Mouse (Mus musculus): ENCODE data around the gene Sfn.

Gene Sfn

GRCm38 (mm10) chr4:133620668-133621067 lies 18.7 kb upstream of the Sfn start:
- DNase-seq (ENCODE audit: low spot score in 2 of 2) = no peak

DNA sequence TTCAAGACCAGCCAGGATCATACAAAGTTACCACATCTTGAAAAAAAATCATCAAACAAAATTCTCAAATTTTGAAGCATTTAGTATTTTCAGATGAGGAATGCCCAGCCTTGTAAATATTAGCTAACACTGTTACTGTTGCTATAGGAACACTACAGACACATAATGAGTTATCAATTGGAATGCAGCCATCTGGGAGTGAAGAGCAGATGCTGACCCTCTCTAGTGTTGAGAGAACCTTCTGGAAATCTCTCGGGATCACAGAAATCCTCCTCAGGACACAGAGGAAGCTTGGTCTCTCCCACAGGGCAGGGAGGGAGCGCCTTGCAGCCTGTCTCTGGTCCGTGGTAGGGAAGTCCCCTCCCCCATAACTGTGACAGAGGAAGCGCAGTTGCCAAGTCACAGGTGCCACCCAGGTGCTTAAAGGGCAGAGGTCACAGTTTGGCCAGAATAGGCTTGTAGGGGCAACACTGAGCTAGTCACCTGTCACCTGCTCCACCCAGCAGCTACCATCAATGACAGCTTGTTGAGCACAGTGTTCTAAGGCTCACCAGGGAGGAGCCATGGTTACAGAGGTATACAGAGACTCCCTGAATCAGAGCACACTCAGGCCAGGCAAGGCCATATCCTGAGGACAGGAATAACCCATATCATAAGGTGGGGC lies 17.6 kb upstream of the Sfn start:
- no peak for DNase-seq (ENCODE audit: low spot score in 2 of 2)

GRCm38 (mm10) chr4:133617936-133618335 lies 16.0 kb upstream of the Sfn start:
- no peak for DNase-seq (ENCODE audit: low spot score in 2 of 2)

GRCm38 (mm10) chr4:133615416-133615815 lies 13.4 kb upstream of the Sfn start:
- no peak for DNase-seq (ENCODE audit: low spot score in 2 of 2)

- no peak for DNase-seq (ENCODE audit: low spot score in 2 of 2)
Measured at GRCm38 (mm10) chr4:133614274-133614761, 12.3 kb upstream of the Sfn start.

- DNase-seq (ENCODE audit: low spot score in 2 of 2) = no peak
Measured at GRCm38 (mm10) chr4:133613867-133614266, 11.9 kb upstream of the Sfn start.

DNA sequence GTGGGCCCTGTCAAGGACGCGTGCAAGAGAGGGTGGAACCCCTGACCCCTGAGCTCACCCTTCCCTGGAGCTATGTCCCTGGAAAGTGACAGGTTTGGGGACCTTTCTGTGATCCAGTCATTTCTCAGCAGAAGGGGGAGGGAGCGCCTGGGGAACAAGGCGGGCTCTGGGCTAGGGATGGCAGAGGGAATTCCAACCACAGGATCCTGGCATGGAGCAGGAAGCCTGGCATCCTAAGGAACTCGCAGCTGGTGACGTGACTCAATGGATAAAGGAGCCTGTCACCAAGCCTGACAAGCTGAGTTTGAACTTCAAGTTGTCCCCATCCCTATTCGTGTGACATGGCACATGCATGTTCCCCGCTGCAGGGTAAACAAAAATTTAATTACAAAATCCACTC lies 11.1 kb upstream of the Sfn start:
- DNase-seq (ENCODE audit: low spot score in 2 of 2) = no peak

DNA sequence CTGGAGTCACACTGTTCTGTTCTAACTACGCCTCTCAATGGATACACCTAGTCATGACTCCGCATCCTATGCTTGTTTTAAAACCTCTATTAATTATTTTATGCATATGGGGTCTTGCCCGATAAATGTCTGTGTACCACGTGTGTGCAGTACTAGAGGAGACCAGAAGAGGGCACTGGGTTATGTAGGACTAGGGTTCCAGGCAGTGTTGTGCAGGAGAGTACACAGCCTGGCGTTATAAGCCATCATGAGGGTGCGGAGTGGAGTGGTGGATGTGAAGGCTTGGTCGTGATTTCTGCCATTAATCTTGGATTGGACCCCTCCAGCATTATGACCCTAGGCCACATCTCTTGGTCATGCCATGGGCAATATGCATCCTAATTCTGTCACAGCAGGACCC lies 10.4 kb upstream of the Sfn start:
- no peak for DNase-seq (ENCODE audit: low spot score in 2 of 2)

DNA sequence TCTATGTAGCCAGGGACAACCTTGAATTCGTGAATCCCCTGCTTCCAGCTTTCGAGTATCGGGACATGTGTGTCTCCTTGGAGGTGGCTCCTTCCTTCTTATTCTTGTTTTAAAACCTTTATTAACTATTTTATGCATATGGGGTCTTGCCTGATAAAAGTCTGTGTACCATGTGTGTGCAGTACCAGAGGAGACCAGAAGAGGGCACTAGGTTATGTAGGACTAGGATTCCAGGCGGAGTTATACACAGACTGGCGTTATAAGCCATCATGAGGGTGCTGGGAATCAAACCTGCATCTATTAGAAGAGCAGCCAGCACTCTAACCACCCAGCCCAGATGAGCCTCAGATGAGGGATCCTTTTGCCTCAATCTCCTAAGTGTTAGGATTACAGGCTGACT lies 9.8 kb upstream of the Sfn start:
- DNase-seq (ENCODE audit: low spot score in 2 of 2) = no peak

DNA sequence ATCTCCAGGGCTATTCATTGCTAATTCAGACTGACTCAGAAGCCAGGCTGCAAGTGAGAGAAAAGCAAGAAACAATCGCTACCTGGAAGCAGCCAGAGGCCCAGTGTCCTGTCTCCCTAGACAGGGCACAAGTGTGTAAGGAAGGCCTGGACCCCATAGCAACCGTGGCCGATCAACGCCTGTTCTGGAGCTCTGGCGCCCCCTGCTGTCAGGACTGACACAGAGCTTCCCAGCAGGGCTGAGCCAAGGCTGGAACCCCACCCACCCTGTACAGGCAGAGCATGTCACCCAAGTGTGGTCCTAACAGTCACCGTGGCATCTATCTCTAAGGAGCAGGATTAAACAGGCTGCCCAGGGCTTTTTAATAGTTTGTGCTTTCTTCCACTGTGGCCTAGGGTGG lies 7.8 kb upstream of the Sfn start:
- peak; percentile 58 to 89 for DNase-seq (ENCODE audit: low spot score in 2 of 2)

- DNase-seq (ENCODE audit: low spot score in 2 of 2) = no peak
Measured at GRCm38 (mm10) chr4:133607284-133607683, 5.3 kb upstream of the Sfn start.

- no peak for DNase-seq (ENCODE audit: low spot score in 2 of 2)
Measured at GRCm38 (mm10) chr4:133605330-133605729, 3.4 kb upstream of the Sfn start.

DNA sequence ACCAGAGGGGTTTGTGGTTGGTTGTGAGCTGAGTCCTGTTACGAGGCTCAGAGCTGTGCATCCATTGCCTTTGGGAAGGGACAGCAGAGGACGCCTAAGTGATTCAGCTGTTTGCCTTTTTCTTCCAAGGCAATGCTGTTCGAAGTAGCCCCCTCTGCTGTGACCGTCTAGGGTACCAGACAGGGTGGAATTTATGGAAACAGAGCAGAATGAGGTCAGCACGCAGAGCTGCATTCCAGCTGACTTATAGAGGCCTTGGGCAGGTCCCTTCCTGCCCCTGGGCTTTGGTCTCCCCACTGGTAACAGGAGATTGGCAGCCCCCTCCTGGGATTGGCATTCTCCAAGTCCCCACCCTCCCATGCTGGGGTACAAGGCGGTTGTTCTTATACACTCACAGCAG lies 2.9 kb upstream of the Sfn start:
- no peak for DNase-seq (ENCODE audit: low spot score in 2 of 2)

DNA sequence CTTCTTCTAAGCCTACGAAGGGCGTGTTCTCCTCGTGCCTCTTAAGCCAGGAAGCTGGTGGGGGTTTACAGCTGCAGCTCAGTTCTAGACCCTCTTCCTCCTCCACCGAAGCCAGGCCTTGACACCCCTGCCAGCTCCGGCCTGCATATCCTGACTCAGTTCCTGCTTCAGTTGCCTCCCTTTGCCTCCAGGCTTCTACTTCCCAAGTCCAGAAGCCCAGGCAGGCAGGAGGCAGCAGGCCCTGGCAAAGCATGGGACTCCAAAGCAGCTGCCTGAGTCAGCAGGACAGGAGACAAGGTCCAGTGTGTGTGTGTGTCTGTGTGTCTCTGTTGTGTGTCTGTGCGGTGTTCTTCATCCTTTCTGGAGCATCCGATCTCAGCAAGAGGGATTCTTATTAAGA lies 2.2 kb upstream of the Sfn start:
- no peak for DNase-seq (ENCODE audit: low spot score in 2 of 2)

GRCm38 (mm10) chr4:133603056-133603455 lies 1.1 kb upstream of the Sfn start:
- no peak for DNase-seq (ENCODE audit: low spot score in 2 of 2)

GRCm38 (mm10) chr4:133600306-133600705 lies 1.7 kb downstream of the Sfn start:
- DNase-seq (ENCODE audit: low spot score in 2 of 2) = no peak

- peak; percentile 33 to 39 for DNase-seq (ENCODE audit: low spot score in 2 of 2)
Measured at GRCm38 (mm10) chr4:133599571-133600073, 2.3 kb downstream of the Sfn start.

DNA sequence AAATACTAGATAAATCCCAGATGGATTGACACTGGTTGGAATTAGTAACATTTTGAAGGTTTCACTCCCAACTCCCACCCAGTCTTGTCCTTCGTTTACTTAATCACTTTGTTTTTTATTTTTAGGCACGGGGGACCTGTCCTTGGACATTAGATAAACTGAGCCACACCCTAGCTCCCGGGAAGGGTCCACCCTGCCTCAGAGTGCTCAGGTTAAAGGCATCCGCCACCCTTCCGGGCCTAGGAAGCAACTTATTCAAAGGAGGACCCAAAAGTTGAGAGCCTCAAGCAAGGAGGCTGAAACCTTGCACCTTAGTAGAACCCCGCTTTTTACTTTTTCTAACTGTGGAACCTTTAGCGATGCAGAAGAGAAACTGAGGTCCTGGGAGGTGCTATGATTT lies 2.9 kb downstream of the Sfn start:
- DNase-seq (ENCODE audit: low spot score in 2 of 2) = no peak

GRCm38 (mm10) chr4:133598616-133599015 lies 3.4 kb downstream of the Sfn start:
- DNase-seq (ENCODE audit: low spot score in 2 of 2) = no peak

DNA sequence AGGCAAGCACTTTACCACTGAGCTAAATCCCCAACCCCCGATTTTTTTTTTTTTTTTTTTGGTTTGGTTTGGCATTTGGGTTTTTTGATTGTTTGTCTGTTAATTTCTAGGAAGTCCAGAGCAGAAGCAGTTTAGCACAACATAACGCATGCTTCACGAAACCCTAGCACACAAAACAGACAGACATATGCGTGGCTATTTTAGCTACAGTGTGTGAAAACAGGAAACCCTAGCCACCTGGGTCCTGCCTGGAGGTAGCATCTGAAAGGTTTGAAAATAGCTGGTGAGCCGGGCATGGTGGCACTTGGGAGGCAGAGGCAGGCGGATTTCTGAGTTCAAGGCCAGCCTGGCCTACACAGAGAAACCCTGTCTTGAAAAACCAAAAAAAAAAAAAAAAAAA lies 5.9 kb downstream of the Sfn start:
- no peak for DNase-seq (ENCODE audit: low spot score in 2 of 2)

GRCm38 (mm10) chr4:133595538-133595937 lies 6.4 kb downstream of the Sfn start:
- no peak for DNase-seq (ENCODE audit: low spot score in 2 of 2)

DNA sequence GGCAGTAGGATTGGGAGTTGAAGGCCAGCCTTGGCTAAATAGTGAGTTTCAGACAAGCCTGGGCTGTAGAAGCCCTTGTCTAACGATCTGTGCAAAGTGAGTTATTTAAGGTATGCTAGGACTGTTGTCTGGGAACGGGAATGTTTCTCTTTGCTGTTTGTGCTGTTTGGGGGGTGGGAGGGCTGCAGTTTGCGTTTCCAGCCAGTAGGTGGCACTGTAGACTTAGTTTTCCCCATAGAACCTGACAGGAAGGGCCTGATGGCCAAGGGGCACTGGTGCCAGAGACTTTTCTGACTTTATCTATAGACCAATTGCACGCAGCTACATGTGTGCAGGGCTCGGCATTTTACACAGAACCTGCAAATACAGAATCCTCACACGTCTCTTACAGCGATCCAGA lies 9.4 kb downstream of the Sfn start:
- peak in 1 of 2 experiments; percentile 60 for DNase-seq (ENCODE audit: low spot score in 2 of 2)

DNA sequence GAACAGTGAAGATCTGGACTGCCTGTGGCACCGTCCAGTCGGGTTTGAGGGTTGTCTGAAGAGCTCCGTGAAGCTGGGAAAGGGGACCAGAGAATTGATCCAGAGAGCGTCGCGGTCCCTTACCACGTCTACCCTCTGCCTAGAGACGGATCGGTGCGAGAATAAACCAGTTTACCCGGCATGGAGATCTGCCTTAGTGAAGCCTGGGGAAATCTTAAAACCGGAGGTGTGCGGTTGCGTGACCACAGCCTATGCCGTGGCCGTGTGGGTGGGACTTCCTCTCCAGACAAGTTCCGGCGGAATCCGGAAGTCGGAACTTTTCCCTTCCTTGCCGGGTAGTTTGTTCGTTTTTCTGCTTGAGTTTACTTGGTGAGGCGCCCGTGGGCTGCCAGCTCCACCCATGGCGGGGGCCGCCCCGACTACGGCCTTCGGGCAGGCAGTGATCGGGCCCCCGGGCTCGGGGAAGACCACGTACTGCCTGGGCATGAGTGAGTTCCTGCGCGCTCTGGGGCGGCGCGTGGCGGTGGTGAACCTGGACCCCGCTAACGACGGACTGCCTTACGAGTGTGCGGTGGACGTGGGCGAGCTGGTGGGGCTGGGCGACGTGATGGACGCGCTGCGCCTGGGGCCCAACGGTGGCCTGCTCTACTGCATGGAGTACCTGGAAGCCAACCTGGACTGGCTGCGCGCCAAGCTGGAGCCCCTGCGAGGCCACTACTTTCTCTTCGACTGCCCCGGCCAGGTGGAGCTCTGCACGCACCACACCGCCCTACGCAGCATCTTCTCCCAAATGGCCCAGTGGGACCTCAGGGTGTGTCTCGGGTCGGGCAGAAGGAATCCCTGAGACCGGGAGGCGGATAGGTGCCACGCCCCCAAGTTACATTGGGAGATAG lies 17.7 kb downstream of the Sfn start, which contains the start of gene Gpn2:
Gpn2 (plus strand) TSS at position 304 of the 893 bp plus-strand sequence.
- DNase-seq (ENCODE audit: low spot score in 2 of 2) = peak; percentile 72 to 83
